Comparison of ENCODE assay signal across 8 mouse cellular contexts in the genomic region with DNA sequence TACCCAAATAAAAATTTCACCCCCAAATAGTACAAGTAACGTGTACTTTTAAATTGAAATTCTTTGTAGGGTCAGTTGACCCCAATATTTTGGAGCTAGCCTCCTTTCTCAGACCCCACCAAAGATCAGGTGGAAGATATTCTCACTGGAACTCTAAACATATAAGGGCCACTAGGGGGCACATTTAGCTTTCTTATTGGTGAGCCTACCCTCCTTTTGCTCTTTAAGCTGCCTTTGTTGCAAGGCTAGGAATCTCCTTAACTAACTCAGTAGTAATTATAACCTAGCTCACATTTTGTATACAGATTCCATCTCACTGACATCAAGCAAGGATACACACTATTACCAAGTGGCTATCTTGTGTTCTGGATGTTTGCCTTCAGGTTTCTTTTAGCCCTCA.
DNase-seq lines count a peak whose midpoint lies in the region; ATAC-seq lines count a peak whose summit lies in the region.

No protein-coding gene starts in this region.

- H3K4me1 ChIP-seq in midbrain, embryonic 11.5 days (ENCODE audit: control insufficient read depth, insufficient read depth, low read length) = no peaks in the 10 kb centered on the region
- H3K4me1 ChIP-seq in midbrain, embryonic 10.5 days = no peaks in the 10 kb centered on the region
- H3K4me1 ChIP-seq in intestine, embryonic 14.5 days (replicated peaks; ENCODE audit: control insufficient read depth, insufficient read depth, low read length) = no peaks in the 10 kb centered on the region
- H3K4me1 ChIP-seq in midbrain, embryonic 16.5 days (ENCODE audit: control insufficient read depth, insufficient read depth, low read length) = no peaks in the 10 kb centered on the region

- no peaks in the 10 kb centered on the region for H3K9me3 ChIP-seq in midbrain, embryonic 11.5 days (ENCODE audit: control insufficient read depth, low read length)
- no peaks in the 10 kb centered on the region for H3K9me3 ChIP-seq in midbrain, embryonic 10.5 days (replicated peaks)
- H3K9me3 ChIP-seq in intestine, embryonic 14.5 days (ENCODE audit: control insufficient read depth, low read length) = no peaks in the 10 kb centered on the region
- no peaks in the 10 kb centered on the region for H3K9me3 ChIP-seq in midbrain, embryonic 16.5 days (replicated peaks; ENCODE audit: control insufficient read depth, low read length, poor library complexity, severe bottlenecking)

- H3K4me3 ChIP-seq in midbrain, embryonic 11.5 days (ENCODE audit: low read depth, low read length) = no peak overlapping the region
- no peak overlapping the region for H3K4me3 ChIP-seq in midbrain, embryonic 10.5 days
- H3K4me3 ChIP-seq in intestine, embryonic 14.5 days (ENCODE audit: low read depth, low read length) = no peak overlapping the region
- H3K4me3 ChIP-seq in midbrain, embryonic 16.5 days (ENCODE audit: low read depth, low read length) = no peak overlapping the region

- H3K27me3 ChIP-seq in midbrain, embryonic 11.5 days (ENCODE audit: control insufficient read depth, insufficient read depth, low read length) = no peaks in the 10 kb centered on the region
- H3K27me3 ChIP-seq in midbrain, embryonic 10.5 days (ENCODE audit: low read depth, poor library complexity, severe bottlenecking) = no peaks in the 10 kb centered on the region
- no peaks in the 10 kb centered on the region for H3K27me3 ChIP-seq in intestine, embryonic 14.5 days (replicated peaks; ENCODE audit: control insufficient read depth, insufficient read depth, low read length)
- no peaks in the 10 kb centered on the region for H3K27me3 ChIP-seq in midbrain, embryonic 16.5 days (ENCODE audit: control insufficient read depth, insufficient read depth, low read depth, low read length)

- DNase-seq in cerebellum, postnatal 10 days = peak; percentile 29 to 66
- peak; percentile 84 for DNase-seq in midbrain, embryonic 11.5 days (ENCODE audit: low spot score, missing footprints)
- no peak for DNase-seq in midbrain, embryonic 10.5 days (ENCODE audit: low spot score)
- DNase-seq in intestine, embryonic 14.5 days (ENCODE audit: low spot score) = no peak
- DNase-seq in spleen, postnatal 36 days (ENCODE audit: low spot score in 2 of 2) = no peak
- no peak for DNase-seq in cerebellum, adult 11 months

- 26% methylated on average over 1 of the region's 1 CpGs for WGBS in midbrain, embryonic 11.5 days
- WGBS in midbrain, embryonic 10.5 days = 26% methylated on average over 1 of the region's 1 CpGs
- WGBS in intestine, embryonic 14.5 days = 14% methylated on average over 1 of the region's 1 CpGs
- WGBS in midbrain, embryonic 16.5 days = 10% methylated on average over 1 of the region's 1 CpGs

- ATAC-seq in cerebellum, adult (ENCODE audit: insufficient number of reproducible peaks, low FRiP score, low TSS enrichment) = no peak
- peak; percentile 69 for ATAC-seq in midbrain, embryonic 11.5 days (ENCODE audit: low FRiP score)
- 0 out of 2 replicates have a peak, but pooled peaks have one; percentile 50 for ATAC-seq in intestine, embryonic 14.5 days (replicated peaks; ENCODE audit: low FRiP score, low TSS enrichment, low read depth)
- 0 out of 2 replicates have a peak, but pooled peaks have one; percentile 45 for ATAC-seq in midbrain, embryonic 16.5 days

- no peaks in the 10 kb centered on the region for H3K36me3 ChIP-seq in midbrain, embryonic 11.5 days (ENCODE audit: control insufficient read depth, insufficient read depth, low read length)
- H3K36me3 ChIP-seq in midbrain, embryonic 10.5 days = no peaks in the 10 kb centered on the region
- no peaks in the 10 kb centered on the region for H3K36me3 ChIP-seq in intestine, embryonic 14.5 days (ENCODE audit: control insufficient read depth, insufficient read depth, low read length)
- no peaks in the 10 kb centered on the region for H3K36me3 ChIP-seq in midbrain, embryonic 16.5 days (ENCODE audit: control insufficient read depth, insufficient read depth, low read length)

- no peak overlapping the region for H3K4me2 ChIP-seq in midbrain, embryonic 11.5 days
- no peak overlapping the region for H3K4me2 ChIP-seq in intestine, embryonic 14.5 days (ENCODE audit: low read length)
- no peak overlapping the region for H3K4me2 ChIP-seq in midbrain, embryonic 16.5 days (ENCODE audit: low read length)

- no peak overlapping the region for H3K9ac ChIP-seq in midbrain, embryonic 11.5 days (ENCODE audit: low read length)
- H3K9ac ChIP-seq in intestine, embryonic 14.5 days (ENCODE audit: low read length) = no peak overlapping the region
- H3K9ac ChIP-seq in midbrain, embryonic 16.5 days (ENCODE audit: low read depth, low read length) = no peak overlapping the region

- H3K27ac ChIP-seq in midbrain, embryonic 11.5 days (ENCODE audit: low read depth, low read length) = no peak overlapping the region
- H3K27ac ChIP-seq in midbrain, embryonic 10.5 days (replicated peaks) = no peak overlapping the region
- H3K27ac ChIP-seq in intestine, embryonic 14.5 days (ENCODE audit: low read depth) = no peak overlapping the region
- H3K27ac ChIP-seq in midbrain, embryonic 16.5 days (ENCODE audit: low read length) = no peak overlapping the region

Comparison
In these comparisons a context has a peak if more than half of its experiments do, and no peak if none do; other contexts are left out.
1. DNase-seq: peak in cerebellum, postnatal 10 days (2 of 2) and midbrain, embryonic 11.5 days (single experiment); none in midbrain, embryonic 10.5 days (single experiment), intestine, embryonic 14.5 days (single experiment), spleen, postnatal 36 days (0 of 2) and cerebellum, adult 11 months (single experiment).